Mouse (Mus musculus) skeletal muscle tissue, adult 2 months (tissue): ENCODE measurements at regions not wholly inside any gene's neighbourhood (a gene's known extent, or its start where the extent isn't known, plus 50 kb on each side); places are given as distances from the start of the nearest gene placed in this dataset.

Experiments used
- DNase-seq: peaks from one replicate; pipeline ENCODE4 v3.0.0-alpha.2; 2012; ENCODE audit warnings: low read depth, low spot score

- no peak for DNase-seq
Measured at GRCm38 (mm10) chr2:172698961-172699360, 149.6 kb downstream of the Tfap2c start.

GRCm38 (mm10) chr2:172699654-172700053 is 150.3 kb downstream of the Tfap2c start:
- DNase-seq, result no peak

- no peak for DNase-seq
Measured at GRCm38 (mm10) chr2:172710641-172711040, 161.2 kb downstream of the Tfap2c start.

- DNase-seq, result no peak
Measured at GRCm38 (mm10) chr2:172726701-172727100, 177.3 kb downstream of the Tfap2c start.

GRCm38 (mm10) chr2:172727576-172727975 is 178.2 kb downstream of the Tfap2c start:
- no peak for DNase-seq

GRCm38 (mm10) chr2:172728240-172728821 is 178.9 kb downstream of the Tfap2c start:
- DNase-seq, result no peak

- no peak for DNase-seq
Measured at GRCm38 (mm10) chr2:172729151-172729550, 179.8 kb downstream of the Tfap2c start.

- DNase-seq, result no peak
Measured at GRCm38 (mm10) chr2:172729741-172730140, 180.3 kb downstream of the Tfap2c start.

- DNase-seq, result no peak
Measured at GRCm38 (mm10) chr2:172731408-172731807, 182.0 kb downstream of the Tfap2c start.

- no peak for DNase-seq
Measured at GRCm38 (mm10) chr2:172732453-172733210, 183.2 kb downstream of the Tfap2c start.

- no peak for DNase-seq
Measured at GRCm38 (mm10) chr2:172733403-172733995, 184.1 kb downstream of the Tfap2c start.

- no peak for DNase-seq
Measured at GRCm38 (mm10) chr2:172735621-172736020, 186.2 kb downstream of the Tfap2c start.

GRCm38 (mm10) chr2:172739041-172739491 is 189.7 kb downstream of the Tfap2c start:
- DNase-seq, result no peak

- DNase-seq, result no peak
Measured at GRCm38 (mm10) chr2:172739529-172739928, 190.1 kb downstream of the Tfap2c start.

GRCm38 (mm10) chr2:172751364-172751763 is 188.8 kb downstream of the Bmp7 start:
- DNase-seq, result no peak

GRCm38 (mm10) chr2:172755686-172756471 is 184.2 kb downstream of the Bmp7 start:
- no peak for DNase-seq

- DNase-seq, result no peak
Measured at GRCm38 (mm10) chr2:172756472-172756860, 183.7 kb downstream of the Bmp7 start.

- no peak for DNase-seq
Measured at GRCm38 (mm10) chr2:172758497-172758896, 181.6 kb downstream of the Bmp7 start.

GRCm38 (mm10) chr2:172765260-172765659 is 174.9 kb downstream of the Bmp7 start:
- DNase-seq, result no peak

- no peak for DNase-seq
Measured at GRCm38 (mm10) chr2:172766403-172766802, 173.7 kb downstream of the Bmp7 start.

- DNase-seq, result no peak
Measured at GRCm38 (mm10) chr2:172768756-172769155, 171.4 kb downstream of the Bmp7 start.

GRCm38 (mm10) chr2:172770061-172770460 is 170.1 kb downstream of the Bmp7 start:
- DNase-seq, result no peak
